Mouse (Mus musculus) testis, postnatal 14 days (tissue): Measurements from ENCODE around the gene Hmgb1.

Experiments used
- DNase-seq: peaks from one replicate; pipeline ENCODE4 v3.0.0; 2021; ENCODE audit warnings: low spot score

Gene Hmgb1

DNA sequence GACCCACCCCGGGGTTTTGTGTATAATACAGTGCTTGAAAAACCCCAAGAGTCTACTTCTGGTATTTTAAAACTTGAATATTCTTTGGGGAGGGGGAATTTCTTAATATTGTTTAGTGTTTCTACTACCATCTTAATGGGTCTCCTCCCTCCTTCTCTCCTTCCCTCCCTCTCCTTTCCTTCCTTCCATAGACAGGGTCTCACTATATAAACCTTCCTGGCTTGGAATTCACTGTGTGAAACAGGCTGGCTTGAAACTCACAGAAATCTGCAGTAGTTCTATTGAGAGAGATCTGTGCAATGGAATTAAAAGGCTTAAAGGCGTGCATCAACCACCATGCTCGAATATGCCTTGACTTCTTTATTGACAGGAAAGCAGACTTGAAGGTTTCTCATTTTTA, 1.5 kb upstream of the Hmgb1 start:
- no peak for DNase-seq

DNA sequence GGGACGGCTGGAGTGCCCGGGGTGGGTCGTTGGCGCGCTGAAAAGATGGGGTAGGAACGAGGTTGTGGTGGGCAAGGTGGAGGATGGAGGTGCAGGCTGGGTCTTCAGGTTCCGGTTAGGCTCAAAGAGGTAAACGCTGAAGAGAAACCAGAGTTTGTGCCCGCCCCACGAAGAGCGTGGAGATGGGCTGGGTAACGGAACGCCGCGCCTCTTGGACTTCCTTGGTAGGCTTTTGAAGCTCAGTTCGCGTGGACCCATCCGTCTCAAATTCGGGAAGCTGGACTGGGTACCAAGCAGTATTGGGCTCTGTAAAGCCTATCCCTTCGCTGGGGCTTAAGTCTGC, 526 bp upstream of the Hmgb1 start:
- no peak for DNase-seq

DNA sequence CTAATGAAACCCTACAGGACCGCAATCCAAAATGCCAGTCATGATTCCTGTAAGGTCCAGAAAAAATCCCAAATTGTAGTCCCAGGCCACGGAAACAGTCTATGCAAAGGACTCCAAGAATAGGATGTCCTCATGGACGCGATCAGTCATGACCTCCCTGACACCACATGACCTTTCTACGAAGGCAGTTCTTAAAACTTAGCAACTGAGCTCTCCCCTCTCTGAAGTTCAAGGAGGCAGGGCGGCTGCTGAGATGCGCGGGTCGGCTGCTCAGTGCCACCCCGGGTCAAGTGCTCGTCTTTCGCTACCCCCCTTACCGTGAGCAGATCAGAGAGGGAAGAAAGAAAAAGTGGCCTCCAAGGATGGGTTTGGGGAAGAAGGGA, 577 bp downstream of the Hmgb1 start:
- no peak for DNase-seq

DNA sequence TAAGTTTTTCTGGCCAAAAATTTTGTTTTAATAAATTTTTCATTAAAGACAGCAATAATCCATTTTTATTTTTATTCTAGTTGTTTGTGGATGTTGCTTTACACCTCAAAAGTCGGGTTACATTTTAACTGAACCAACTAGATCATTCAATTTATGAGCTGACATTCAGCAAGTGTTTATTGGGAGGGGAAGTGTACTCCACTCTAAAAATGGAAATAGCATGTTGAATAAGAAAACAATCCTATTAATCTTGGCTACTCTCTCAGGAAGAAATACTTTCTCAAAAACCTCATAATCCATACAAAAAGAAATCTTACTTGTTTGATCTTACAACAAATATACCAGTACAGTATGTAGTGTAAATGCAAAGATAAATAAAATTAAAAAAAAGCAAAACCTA, 1.2 kb downstream of the Hmgb1 start:
- DNase-seq, result no peak

DNA sequence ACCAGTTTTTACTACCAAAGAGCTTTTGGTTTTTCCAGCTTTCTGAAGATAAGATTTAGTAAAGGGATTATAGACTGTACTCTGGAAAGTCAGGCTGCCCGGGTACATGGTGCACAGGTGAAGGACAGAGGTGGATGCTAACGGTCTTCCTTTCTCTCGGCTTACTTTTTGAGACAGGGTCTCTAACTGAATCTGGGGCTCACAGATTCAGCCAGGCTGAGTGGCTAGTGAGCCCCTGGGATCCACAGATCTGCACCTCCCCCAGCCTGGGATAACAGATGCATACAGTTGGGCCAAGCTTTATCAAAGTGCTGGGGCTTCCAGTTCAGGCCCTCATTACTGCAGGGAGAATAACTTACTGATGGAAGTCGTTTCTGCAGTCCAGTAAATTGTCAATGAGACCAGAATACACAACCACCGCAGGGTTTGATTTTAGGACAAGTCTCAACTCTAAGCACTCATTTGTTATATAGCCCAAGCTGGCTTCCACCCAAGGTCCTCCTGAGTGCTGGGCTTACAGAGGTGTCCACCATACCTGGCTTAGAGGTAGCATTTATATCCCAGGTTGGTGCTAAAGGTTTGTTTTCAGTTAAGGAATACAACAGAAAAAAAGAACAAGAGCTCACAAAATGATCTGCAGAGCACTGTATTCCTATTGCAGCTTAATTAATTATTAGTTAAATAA, 2.0 kb downstream of the Hmgb1 start:
- DNase-seq, result no peak

DNA sequence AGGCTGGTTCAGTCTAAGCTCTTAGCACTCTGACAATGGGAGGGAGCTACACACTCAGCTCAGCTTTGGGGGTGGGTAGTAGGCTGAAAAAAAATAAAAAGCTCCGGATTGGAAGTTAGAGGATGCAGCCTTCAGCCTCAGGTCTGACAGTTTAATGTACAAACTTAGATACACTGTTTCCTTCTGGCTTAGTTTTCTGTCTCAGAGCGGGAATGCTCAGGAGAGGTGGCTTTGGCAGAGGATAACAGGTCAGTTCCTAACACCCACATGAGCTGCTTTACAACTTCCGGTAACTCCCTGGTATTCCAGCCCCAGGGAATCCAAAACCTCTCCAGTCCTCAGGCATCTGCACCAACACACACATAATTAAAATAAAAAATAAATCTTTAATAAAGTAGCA, 4.5 kb downstream of the Hmgb1 start:
- DNase-seq, result no peak

DNA sequence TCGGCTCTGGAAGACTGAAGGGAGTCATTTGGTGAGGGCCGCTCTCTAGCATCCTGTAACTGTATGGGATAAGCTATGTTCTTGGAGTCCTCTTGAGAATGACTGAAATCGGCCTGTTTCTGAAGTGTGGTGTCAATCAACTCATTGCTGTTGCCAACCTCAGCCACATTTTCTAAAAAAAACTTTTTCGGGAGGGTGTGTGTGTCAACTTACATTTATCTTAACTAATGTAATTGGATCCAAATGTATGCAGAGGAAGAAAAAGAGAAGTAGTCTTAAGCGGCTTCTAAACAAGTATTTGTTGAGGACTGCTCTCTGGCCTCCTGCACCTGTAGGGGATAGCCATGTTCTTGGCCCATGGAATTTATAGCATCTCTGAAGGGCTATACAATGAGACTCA, 6.2 kb downstream of the Hmgb1 start:
- DNase-seq, result no peak

DNA sequence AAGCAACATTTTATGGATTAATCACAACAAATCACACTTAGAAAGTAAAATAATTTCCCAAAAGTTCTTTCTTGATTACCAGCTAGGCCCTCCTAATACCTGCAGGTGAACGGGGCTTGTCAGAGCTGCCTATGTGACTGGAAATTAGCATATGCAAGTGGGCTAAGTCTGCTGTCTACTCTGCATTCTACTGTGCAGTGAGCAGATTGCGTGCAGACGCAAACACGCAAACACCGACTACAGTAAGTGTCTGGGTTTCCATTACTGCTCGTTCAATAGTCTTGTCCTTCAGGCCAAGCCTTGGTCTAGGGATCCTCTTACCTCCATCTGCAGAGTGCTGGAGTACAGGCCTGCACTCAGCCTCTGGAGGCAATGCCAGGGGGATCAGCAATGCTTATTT, 8.6 kb downstream of the Hmgb1 start:
- DNase-seq, result no peak

DNA sequence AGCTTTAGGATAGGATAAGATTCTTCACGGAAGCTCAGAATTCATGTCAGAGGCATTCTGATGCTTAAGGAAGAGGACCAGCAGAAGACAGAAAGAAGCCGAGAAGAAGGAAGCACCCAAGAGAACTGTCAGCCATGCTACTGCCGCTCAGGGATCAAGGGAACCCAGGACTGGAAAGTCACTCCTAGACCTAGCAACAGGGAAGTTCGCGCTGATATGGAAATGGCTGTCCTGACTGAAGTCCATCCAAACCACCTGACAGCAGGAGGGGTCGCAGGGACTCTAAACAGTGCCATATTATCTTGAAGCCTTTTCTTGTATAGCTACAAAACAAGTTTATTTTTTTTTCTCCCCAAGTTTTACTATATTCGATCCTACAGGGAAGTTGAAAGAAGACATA, 9.8 kb downstream of the Hmgb1 start:
- no peak for DNase-seq

DNA sequence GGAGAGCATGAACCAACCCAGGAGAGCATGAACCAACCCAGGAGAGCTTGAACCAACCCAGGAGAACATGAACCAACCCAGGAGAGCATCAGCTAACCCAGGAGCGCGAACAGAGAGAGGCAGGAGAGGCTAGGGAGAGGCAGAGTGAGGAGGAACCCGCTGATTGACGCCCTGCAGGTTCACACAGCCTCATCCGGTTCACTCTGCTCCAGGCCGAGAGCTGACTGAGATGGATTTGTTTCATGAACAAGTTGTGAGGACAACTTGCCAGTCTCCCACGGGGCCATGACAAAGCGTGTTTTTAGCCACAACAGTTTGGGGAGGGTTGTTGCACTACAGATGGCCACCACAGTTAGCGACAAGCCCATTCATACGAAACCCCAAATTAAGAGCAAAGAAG, 12.0 kb downstream of the Hmgb1 start:
- DNase-seq, result no peak

DNA sequence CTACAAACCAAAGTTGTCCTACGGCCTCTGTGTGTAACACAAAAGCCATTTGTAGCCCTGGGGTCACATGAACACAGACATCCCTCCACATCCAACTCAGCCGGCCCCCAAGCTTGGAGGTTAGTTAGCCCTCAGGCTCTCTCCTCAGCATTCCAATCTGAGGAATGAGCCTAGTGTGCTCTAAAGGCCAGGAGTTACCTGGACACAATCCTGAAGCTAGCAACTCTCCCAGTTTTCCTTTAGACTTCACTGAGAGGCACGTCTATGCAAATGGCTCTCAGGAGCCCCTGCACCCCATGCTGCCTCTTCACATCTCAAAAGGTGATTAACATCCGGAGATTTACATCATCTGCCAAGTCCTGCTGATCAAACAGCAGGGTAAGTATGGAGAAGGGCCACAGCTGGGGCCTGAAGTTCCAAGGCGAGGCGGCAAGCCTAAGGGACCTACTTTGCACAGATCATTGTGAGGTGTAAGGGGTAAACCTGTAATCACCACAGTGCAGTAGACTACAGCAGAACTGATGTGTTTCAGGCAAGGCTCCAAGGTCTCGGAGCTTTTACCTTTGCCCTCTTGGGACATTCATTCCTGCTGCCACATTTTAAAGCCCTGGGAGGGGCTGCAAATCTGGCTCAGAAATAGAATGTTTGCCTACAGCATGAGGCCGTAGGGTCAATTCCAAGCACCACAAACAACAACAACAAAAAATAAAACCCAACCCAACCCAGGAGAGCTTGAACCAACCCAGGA, 13.3 kb downstream of the Hmgb1 start:
- no peak for DNase-seq

DNA sequence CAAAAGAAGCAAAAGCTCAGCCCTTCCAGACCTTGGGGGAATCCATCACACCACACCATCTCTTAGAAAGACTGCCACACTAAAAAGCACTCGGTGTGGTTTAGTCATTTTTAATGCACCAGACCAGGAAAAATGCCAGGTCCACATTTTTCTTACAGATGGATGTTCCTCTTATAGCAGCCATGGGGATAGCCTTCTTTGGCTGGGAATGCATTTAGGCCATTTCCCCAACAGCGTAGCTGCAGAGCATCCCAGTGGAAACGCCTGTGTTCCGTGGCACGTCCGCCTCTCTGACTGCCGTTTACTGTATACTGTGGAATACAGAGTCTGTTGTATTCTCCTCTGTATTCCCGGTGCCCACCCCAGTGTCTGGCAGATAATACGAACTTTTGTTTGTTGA, 15.5 kb downstream of the Hmgb1 start:
- no peak for DNase-seq

DNA sequence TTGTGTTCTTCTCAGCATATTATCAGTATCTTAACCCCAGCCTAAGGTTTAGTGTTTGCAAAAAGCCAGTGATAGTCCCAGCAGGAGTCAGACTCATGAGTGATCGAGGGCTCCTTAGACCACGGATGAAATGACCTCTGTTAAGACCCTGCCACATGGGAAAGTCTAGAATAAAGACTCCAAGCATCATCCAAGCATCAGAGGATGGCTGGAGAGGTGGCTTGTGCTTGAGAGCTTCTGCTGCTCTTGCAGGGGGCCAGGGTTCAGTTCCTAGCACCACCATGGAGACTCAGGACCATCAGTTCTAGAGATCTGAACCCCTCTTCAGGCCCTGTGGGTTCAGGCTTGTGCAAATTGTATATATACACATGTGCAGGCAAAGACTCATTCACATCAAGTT, 16.2 kb downstream of the Hmgb1 start:
- DNase-seq, result no peak

DNA sequence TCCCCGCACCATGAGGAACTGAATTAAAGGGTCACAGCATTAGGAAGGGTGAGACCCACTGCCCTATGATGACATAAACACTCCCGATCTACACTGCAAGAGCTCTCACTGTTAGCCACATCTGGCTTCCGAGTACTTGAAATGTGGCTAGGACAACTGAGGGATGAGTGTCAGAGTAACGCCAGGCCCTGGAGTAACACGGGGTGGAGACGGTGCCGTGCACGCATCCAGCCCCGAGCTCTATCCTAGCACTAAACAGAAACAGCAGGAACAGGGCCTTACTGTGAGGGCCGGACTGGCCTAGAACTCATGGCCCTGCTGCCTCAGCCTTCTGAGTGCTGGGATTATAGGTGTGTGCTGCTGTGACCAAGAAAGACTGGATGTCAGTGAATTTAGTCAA, 18.3 kb downstream of the Hmgb1 start:
- no peak for DNase-seq

DNA sequence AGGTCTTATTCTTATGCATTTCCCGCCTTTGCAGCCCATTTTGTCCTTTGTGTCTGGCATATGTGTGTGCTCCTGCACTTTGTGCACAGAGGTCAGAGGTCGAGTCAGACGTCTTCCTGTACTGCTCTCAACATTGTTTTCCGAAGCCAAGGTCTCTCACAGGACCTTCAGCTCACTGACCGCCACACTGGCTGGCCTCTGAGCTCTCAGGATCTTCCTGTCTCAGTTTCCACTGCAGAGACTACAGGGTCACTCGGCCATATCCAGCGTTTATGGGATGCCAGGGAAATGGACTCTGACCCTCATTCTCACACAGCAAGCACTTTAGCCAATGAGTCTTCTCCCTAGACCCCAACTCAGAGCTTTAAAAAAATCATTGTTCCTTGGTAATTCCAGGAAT, 19.4 kb downstream of the Hmgb1 start:
- DNase-seq, result no peak

DNA sequence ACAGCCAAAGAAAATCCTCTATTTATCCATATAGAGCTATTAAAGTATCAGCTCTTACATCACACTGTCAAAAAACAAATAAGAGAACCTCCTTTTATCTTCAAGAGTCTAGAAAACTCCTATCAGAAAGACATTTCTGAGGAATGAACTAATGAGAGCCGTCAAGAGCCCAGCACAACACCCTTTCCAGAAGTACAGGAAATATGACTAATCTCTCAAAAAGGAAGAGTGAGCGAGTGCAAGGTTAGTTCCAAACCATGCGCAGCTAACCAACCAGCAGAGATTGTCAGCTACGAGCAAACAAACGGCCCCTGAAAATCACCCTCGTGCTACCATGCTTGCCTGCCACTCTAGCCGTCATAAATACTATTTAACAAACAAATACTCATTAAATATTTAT, 21.4 kb downstream of the Hmgb1 start:
- DNase-seq, result no peak

DNA sequence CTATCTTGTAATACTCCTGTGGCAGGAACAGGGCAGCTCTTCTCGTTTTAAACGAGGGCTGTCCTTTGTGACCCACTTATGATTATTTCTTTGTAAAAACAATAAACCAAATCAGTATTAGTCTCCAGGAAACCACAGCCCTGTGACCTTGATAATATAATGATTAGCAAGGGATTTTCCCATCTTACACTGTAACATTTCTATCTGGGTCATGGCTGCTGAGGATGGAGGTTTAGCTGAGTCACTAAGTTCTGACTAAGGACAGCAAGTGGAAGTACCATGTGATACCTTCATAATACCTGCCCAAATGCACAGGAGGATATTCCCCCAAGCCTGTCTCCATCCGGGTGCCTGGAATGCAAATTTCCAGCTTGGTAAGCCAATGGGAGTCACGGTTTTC, 23.8 kb downstream of the Hmgb1 start:
- DNase-seq, result no peak

DNA sequence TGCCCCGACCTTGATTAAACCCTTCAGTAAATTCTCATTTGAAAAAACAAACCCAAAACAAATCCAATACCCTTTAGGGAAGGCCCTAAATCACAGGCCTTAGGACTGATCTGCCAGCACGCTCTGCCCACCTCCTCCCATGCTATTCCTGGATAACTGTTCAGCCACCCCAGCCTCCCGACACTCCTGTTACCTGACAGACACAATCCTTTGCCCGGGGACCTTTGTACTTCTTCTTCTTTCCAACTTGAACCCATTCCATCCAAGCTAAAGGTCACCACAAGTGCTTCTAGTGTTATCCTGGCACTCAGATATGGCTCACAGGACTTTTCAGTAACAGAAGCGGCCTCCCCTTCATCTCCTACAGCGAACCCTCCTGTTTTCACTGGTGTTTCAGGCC, 25.3 kb downstream of the Hmgb1 start:
- DNase-seq, result no peak

DNA sequence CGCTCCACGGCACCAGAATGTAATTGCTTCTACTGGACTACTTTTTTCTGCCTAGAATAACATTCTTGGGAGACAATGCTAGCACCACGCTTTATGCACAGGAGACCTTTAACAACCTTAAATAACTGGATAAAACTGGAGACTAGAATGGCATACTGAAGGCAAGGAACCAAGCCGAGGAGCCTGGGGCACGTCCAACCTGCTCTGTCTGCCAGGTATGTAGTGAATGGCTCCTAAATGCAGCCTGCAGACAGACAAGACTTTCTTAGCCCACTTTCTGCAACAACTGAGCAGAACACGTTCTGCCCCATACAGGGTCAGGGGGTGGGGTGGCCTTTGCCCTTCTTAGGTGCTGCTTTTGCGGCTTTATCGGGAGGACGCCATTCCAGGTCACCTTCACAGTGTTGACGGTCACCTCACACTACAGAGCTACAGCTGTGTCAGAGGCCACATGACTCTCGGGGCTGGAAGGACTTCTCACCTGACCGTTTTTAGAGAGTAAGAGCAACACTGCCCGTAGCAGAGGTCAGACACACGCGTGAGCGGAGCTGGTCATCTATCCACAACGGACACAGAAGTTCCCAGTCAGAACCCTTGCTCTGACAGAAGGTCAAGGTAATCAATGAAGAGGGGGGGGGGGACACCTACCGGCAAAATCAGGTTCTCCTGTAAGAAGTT, 27.3 kb downstream of the Hmgb1 start:
- no peak for DNase-seq

DNA sequence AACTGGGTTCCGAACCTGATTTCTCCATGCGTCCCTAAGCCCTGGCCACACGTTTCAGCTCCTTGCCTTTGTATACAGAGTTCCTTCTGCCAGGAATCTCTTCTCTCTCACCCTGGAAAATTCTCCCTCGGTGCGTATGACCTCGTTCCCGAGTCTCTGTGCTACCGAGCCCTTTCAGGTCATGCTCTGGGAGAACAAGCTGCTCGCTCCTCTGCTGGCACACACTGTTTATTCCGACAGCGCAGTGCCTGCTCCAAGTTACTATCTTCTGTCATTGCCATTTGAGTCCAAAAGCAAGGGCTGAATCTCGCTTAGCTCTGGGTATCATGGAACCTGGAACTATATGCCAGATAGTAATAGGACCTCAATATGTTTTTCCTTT, 31.5 kb downstream of the Hmgb1 start:
- peak; percentile 36 for DNase-seq

DNA sequence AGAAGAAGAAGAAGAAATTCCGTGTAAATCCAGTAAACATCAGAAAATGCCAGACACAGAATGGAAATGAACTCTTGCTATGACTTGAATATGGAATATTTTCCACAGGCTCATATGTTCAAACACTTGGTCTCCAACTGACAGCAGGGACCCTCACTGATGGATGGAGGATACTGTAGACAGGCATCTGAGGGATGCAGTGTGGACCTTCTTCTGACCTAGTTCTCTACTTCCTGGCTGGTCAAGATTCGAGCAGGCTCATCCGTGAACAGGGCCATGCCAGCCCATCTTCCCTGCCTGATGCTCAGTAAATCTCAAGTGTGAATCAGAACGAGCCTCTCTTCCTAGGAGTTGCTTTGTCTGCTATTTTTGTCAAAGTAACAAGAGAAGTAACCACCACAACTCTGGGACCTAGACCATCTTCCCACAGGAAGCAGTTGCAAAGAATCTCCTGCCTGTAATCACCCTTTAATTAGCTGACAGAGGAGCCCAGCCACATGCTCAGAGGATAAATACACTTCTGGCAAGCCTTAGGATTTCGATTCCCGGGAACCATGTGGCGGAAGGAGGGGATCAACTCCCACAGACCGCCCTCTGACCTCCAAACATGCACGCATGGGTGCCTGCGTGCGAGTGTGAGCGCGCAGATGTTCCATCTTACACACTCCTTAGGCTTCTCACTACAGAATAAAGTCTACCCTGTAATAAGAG, 32.1 kb downstream of the Hmgb1 start:
- DNase-seq, result no peak

DNA sequence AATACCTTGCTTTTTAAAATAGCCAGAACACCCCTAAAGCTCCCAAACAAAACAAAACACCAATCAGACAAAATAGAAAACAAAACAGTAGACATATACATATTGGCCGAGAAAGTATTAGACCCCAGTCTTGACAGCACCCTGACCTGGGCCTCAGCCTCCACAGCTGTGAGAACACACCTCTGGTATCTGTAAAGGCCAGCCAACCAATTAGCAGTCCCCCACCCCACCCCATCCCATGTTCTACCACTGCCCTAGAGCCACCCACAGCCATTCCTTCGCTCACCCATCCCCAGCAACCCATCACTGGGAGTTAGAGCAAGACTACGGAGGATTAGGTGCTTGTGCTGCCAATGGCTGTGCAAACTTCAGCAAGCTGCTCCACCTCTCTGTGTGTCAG, 33.4 kb downstream of the Hmgb1 start:
- DNase-seq, result no peak

DNA sequence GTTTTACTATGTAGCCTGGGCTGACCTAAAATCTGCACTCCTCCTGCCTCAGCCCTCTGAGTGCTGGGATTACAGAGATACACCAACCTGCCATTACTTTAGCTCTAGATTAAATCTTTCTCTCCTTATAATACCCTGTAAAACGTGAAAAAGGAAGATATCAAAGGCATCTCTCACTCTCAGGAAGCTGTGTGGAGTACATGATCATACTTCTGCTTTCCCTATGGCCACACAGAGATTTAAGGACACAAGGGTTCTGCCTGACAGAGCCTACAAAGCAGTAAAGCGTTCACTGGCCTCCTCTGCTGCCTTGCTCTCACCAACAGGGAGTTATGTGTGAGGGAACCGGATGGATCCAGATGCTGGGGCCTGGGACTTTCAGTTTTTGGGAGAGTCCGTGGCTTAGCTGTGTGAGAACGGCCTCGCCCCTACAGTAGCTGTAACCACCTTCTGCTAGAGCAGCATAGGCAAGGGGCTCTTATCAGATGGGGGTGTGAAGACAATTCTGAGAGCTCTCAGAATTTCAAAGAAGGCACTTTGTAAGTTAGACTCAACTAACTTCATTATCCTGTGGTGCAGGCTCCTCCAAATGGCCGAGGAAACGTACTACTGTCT, 36.8 kb downstream of the Hmgb1 start:
- no peak for DNase-seq
